Mouse (Mus musculus) heart, postnatal 36 days (tissue): Measurements from ENCODE around the gene Memo1. TPM values are rescaled to one million over a fixed set of nuclear protein-coding genes. Genes with fewer than 3 reads are reported as not detected.
"Not testable (repeated sequence)": the region's sequence is repeated elsewhere in the genome, so short reads cannot be mapped to it uniquely, and the experiment has no call there.

ENCODE experiments used
- DNase-seq, 2 experiments: peaks; one replicate each; pipeline ENCODE4 v3.0.0; 2021 to 2022
- intact Hi-C: fragments of 180-260 bp; cut with DNase I; formaldehyde crosslinking; loops from one replicate; pipeline ENCODE4 v1.15.1; 2025
- total RNA-seq, 2 experiments: library from RNA; stranded (reverse); gene quantifications; 2 replicates each; pipeline ENCODE4 v1.2.3; 2021

Memo1 gene
- total RNA-seq, 2 experiments from 2014 or later = 64.4 to 72.6 TPM

DNA sequence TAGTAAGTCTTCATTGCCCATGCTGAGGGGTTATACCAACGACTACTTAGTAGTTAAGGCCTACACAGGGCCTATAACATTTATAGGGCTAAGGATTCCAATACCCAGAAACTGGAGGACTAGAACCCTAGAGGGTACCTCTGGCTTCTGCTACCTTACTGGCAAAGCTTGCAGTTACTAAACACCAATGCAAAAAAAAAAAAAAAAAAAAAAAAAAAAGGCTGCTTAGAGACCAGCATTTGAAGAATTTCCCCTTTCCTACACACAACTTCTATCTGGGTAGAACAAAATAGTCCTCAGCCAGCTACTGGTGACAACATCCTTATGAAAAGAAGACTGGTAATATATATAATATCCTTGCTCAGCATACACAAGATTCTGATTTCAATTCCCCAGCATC, 29.7 kb downstream of the Memo1 start:
- no peak for DNase-seq

DNA sequence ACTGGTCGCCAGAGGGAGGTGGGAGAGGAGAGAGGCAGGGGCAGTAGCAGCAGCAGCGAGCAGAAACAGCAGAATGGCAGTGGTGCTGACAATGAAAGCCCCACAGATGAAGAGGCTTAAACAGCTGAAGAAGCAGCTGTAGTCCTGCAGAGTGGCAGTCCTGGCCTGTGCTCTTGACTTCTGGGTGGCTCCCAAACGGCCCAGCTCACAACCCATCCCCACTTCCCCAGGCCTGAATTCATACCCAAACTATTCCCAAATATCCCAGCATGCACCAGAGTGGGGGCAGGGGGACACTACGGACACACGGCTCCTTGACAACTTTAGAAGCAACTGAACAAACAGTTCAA, 30.2 kb downstream of the Memo1 start:
- DNase-seq = peak in 1 of 2 experiments; percentile 15
- intact Hi-C loops = loop anchor here (2.0 kb wide), 1 partner anchor 30 kb away; the partner anchor contains the start of gene Memo1

More for the DNA sequence above, 29.7 kb downstream of the Memo1 start:
- intact Hi-C loops = loop anchor here (2.0 kb wide), 1 partner anchor 29 kb away; the partner anchor contains the start of gene Memo1

DNA sequence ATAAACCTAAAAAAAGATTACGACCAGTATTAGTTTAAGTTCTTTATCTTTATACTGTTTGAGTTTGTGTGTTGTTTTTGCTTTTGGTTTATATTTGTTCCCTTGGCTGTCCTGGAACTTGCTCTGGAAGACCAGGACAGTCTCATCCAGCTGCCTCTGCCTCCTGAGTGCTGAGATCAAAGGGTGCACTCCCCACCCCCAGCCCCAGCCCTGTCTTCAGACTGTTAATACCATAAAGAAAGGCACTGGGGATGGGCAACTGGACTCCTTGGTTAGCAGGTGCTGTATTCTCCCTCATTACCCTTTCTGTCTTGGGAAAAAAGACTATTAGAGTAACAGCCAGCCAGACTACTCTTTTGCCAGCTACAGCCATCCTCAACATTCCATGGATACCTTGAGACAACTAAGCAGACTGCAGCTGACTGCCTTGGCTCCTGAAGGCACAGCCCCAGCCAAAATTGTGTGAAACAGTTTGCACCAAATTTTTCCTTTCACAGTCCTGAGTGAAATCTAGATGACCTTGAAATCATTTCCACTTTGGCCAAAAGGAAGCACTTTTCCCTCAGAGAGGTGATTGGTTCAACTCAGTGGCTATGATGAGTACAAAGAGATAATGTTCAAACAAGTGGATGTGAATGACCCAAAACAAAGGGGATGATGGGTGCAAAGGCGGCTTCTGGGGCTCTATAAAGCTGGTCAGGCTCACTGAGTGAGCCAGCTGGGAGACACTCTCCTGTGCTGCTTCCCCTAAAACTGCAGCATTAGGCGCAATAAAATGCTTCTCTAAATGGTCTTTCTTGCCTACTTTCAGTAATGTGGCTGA, 30.8 kb downstream of the Memo1 start:
- intact Hi-C loops = loop anchor here (2.0 kb wide), 1 partner anchor 30 kb away; the partner anchor contains the start of gene Memo1
- DNase-seq = peak in 1 of 2 experiments; percentile 37

DNA sequence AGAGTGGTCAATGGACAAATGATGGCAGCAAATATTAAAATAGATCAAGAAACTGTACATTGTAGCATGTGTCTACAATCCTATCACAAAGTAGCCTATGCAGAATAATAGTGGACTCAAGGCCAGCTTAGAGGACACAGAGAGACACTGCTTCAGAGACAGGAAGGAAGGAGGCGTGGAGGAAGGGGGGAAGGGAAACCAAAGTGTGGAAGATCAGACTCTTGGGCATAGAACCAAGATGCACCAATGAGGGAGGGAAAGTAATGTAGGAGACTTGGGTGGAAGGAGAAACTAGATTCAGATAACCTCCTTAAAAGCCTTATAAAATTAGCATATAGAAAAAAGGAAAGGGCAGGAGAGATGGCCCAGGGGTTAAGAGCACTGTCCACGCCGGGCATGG, 32.9 kb downstream of the Memo1 start:
- no peak for DNase-seq
- intact Hi-C loops = no loop called here

DNA sequence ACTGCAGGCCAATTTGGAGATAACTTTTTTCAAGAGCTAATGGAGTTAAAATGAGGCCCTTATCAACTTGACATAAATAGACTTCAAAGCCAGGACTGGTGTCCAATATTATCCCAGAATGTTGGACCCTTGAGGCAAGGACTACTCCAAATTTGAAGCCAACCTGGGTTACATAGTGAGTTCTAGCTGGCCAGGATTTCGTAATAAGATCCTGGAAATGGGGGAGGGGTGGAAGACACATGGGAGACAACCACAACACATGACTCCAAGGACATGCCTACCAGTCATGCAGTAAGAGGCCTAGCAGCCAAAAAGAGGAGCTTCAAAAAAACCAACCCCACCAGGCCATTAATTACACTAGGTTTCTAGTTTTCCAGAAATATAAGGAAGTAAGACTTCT, 50.0 kb downstream of the Memo1 start:
- intact Hi-C loops = no loop called here
- peak; percentile 33 to 35 for DNase-seq

DNA sequence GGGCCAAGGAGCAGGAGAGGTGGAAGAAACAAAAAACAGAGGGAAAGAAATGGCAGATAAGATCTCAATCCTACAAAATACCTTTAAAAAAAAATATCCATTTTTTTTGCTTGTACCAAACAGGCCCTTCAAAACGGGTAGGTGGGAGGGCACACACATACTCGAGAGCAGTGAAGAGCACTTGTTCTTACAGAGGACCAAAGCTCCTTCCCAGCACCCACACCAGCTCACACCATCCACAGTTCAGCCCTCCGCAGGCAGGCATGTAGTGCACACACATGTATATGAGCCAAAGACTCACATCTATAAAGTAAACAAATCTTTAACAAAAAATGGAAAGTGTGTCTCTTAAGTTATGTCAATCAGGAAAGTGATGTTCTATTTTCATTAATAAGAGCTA, 52.5 kb downstream of the Memo1 start:
- DNase-seq = no peak
- intact Hi-C loops = loop anchor here (5.0 kb wide), 1 partner anchor 45 kb away; no protein-coding TSS in a partner anchor

DNA sequence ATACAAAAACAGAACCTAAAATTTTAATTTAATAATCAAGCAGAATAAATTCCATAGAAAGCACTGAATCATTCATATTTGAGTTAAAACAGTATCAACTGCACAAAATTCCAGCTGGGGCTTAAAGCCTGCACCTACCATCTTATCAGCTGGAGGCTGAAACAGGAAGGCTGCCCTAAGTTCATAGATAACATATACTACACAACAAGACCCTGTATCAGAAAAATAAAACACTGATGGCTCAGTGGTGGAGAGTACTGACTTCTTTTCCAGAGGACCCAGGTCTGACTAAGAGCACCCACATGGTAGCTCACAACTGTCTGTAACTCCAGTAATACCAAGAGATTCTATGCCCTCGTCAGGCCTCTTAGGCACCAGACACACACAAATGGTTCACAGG, 55.0 kb downstream of the Memo1 start:
- intact Hi-C loops = loop anchor here (5.0 kb wide), 1 partner anchor 43 kb away; no protein-coding TSS in a partner anchor

DNA sequence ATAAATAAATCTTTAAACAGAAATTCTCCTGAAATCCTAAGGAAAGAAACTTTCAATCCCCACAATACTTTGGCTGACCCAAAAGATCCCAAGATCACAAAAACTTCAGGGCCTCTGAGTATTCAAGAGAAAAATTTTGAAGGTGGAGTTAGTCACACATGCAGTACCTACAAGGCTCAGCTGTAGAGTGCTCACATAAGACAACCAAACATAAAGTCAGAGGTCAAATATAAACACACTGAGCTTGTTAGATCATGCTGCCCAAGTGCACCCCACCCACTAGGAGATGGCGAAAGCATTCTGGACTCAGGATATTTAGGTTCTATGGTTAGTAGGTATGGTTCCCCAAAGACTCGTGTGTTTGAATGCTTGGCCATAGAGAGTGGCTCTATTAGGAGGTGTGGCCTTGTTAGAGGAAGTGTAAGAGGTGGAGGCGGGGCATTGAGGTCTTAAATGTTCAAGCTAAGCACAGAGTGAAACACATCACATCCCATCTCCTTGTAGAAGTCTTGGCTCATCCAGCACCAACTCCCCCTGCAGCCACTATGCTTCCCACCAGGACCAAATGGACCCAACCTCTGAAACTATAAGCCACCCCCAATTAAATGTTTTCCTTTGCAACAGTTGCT, 67.1 kb downstream of the Memo1 start:
- intact Hi-C loops = no loop called here
- DNase-seq = no peak

More for the DNA sequence above, 55.0 kb downstream of the Memo1 start:
- no peak for DNase-seq

DNA sequence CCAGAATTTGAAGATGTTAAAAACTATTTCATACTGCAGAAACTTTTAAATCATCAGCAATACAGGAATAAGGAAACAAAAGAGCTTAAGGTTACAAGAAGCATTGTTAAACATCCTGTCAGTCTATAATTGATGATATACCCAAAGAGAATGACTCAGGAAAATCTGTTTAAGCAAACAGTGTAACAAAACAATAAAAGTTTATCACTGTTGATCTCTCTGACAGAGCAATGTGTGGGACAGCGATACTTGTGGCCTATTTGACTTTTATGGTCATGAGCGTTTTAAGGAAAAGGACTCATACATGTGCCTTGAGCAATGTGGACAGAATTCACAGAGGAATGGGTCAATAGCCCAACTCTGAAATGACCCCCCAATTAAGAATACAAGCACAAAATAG, 78.0 kb downstream of the Memo1 start:
- DNase-seq = no peak
- intact Hi-C loops = no loop called here

DNA sequence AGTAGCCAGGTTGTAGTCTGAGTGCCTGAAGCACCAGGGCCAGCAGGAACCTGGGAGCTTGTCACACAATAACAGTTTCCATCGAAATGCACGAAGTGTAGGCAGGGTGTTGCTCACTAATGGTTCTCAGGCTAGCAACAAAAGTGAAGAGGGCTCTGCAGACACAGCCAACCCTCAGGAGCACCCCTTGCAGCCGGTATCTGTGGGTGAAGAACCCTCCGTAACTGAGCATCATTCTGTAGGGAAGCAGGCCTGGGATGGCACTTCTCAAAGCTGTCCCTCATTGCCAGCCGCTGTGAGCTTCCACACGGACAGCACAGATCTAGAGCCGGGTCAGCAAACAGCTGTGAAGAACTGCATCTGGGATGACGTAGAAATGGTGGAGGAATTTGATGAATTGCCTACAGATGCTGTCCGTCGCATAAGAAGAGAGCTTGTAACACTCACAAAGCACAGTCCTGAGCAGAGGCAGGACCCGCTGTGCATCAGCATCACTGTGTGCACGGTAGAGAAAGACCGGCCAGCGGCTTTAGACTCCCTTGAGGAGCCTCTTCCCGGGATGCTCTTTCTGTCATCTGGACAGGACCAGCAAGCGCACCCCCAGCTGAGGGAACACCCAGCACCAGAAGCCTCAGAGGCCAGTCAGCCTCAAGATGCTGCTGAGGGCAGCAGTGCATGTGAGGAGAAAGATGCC, 82.3 kb downstream of the Memo1 start:
- DNase-seq = not testable (repeated sequence)

DNA sequence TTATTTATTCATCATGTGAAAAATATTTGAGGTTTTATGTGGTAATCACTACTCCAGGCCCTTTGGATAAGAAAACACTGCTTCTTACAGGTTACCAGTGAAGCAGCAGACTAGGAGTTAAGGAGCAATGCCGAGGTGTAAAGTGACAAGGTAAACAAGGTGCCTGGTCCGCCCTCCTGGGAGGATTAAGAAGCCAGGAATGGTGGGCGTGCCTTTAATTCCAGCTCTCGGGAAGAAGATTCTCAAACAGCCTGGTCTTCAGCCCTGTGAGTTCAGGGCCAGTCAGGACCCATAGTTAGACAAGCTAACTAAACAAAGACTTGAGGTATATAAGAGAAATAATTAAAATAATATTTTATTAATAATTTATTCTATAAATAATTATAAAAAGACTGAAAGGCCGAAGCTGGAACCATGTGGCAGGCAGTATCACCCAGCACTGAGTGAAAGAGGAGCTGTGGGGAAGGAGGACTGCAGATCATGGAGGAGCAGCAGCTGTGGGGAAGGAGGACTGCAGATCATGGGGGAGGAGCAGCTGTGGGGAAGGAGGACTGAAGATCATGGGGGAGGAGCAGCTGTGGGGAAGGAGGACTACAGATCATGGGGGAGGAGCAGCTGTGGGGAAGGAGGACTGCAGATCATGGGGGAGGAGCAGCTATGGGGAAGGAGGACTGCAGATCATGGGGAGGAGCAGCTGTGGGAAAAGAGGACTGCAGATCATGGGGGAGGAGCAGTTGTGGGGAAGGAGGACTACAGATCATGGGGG, 86.0 kb downstream of the Memo1 start:
- DNase-seq = no peak
- intact Hi-C loops = no loop called here

More for the DNA sequence above, 82.3 kb downstream of the Memo1 start:
- intact Hi-C loops = not testable (repeated sequence)

DNA sequence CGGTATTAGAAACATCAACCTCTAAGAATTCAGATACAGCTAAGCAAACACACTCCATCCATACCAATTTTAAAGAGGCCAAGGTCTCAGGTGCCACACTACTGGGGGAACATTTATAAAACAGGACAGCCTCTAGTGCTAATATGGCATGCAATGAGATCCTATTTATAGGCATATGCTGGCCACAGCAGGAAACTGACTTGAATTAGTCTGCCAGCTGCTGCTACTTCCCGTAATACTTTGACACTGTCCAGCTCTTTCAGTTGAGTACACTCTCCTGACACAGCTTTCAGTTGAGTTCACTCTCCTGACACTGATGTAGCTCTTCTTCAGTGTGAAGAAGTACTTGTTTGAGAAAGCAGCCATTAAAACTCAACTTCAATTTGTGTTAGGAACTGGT, 99.4 kb downstream of the Memo1 start:
- DNase-seq = peak; percentile 24
- intact Hi-C loops = loop anchor here (2.0 to 10.0 kb wide), 3 partner anchors 46 to 251 kb away; partner anchors contain the start of gene Memo1

DNA sequence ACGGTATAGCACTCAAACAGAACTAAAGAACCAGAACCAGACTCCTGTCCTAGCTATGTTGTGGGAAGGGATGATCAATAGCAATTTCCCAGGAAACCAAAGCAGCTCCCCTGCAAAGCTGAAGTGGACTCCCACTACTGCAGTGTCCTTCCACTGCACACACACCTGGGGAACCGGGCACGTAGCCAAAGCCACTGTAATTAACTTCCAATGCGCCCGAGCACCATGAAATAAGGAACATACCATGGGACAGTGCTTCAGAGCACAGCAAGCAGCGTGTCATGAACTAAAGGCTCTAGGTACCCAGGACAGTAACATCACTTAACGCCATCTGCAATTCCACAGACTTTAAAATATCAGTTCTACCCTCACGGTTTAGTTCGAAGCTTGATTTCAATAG, 100.6 kb downstream of the Memo1 start:
- DNase-seq = peak; percentile 13 to 31
- intact Hi-C loops = loop anchor here (5.0 to 10.0 kb wide), 4 partner anchors 48 to 302 kb away; no protein-coding TSS in a partner anchor

DNA sequence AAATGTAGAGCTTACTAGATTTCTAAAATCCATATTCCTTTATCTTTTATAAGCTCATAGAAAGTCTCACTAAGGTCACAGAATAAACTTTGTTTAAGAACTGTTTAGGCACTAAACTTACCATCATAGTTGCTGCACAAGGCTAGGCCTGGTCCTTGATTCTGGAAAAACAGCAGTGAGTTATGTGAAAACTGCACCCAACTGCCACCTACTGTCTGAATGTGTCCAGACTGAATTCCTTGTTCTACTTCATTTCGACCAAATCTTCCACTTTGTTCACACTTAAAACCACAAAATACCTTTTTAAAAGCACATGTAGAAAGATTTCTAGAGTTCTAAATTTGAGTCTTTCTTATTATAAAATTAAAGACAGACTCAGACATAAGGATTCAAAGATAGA, 101.9 kb downstream of the Memo1 start:
- DNase-seq = no peak
- intact Hi-C loops = loop anchor here (5.0 to 10.0 kb wide), 3 partner anchors 171 to 301 kb away; no protein-coding TSS in a partner anchor

DNA sequence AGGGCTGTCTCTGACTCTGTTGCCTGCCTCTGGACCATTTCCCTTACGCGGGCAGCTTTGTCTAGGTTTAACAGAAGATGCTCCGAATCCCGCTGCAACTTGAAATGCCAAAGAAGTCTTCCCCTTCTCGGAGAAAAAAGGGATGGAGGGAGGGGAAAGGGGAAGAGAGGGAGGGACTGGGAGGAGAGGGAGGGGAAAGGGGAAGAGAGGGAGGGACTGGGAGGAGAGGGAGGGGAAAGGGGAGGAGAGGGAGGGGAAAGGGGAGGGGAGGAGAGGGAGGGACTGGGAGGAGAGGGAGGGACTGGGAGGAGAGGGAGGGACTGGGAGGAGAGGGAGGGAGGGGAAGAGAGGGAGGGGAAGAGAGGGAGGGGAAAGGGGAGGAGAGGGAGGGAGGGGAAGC, 103.9 kb downstream of the Memo1 start:
- no peak for DNase-seq
- intact Hi-C loops = loop anchor here (5.0 to 10.0 kb wide), 3 partner anchors 169 to 299 kb away; no protein-coding TSS in a partner anchor

DNA sequence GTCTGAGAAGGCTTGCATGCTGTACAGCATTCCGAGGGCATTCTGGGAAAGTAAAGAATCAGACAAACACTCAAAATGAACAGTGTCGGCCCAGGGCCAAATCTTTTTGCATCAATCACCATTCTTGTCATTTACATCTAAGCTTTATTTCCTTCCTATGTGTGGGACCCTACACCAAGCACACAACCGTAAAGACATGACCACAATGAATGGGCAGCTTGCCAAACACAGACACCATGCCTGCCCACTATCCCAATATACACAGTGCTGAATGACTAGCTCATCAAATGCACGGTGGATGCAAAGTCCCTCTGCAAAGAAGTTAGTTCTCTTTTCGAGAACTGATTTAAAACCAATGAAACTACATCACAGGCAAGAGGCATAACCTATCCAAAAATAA, 109.1 kb downstream of the Memo1 start:
- intact Hi-C loops = no loop called here
- no peak for DNase-seq

DNA sequence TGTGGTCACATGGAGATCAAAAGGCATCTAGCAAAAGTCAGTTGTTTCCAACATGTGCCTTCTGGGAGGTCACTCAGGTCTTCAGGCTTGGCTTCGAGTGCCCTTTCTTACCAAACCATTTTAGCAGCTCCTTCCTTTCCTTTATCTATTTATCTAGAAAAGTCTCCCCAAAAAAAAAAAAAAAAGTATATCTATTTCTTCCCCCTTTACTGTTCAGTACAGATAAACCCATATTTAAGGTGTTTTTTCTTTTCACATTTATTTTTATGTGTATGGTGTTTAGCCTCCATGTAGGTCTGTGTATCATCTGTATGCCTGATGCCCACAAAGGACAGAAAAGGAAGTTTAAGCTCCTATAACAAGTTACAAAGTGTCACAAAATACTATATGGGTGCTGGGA, 110.6 kb downstream of the Memo1 start:
- no peak for DNase-seq
- intact Hi-C loops = no loop called here

DNA sequence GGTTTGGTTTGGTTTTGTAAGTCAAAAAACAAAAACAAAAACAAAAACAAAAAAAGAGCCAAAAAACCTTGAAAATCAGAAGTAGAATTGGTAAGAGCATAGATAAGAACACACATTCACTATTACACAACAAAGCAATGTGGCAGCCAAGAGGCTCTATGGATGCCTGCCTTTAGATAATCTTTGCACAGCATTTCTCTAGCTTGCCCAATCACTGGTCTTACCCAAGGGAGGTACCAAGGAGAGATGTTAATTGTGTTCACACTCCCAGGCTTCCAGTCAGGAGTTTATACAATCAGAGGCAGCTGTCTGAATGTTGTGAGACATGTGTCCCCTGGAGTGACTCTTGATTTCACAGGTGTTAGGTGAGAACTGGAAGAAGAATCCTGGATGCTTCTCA, 114.4 kb downstream of the Memo1 start:
- DNase-seq = no peak
- intact Hi-C loops = no loop called here

DNA sequence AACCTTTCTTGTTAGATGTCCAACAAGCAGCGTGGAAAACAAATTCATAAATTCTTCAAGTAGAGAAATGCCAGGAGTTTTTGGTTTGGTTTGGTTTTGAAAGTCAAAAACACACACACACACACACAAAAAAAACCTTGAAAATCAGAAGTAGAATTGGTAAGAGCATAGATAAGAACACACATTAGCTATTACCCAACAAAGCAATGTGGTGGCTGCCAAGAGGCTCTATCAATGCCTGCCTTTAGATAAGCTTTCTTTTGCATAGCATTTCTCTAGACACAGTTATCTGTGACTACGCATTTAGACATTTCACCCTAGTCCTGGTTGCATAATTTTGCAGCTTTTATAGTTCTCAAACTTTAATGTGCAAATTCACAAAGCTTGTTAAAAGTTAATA, 115.7 kb downstream of the Memo1 start:
- intact Hi-C loops, DNase-seq: not testable (repeated sequence)

DNA sequence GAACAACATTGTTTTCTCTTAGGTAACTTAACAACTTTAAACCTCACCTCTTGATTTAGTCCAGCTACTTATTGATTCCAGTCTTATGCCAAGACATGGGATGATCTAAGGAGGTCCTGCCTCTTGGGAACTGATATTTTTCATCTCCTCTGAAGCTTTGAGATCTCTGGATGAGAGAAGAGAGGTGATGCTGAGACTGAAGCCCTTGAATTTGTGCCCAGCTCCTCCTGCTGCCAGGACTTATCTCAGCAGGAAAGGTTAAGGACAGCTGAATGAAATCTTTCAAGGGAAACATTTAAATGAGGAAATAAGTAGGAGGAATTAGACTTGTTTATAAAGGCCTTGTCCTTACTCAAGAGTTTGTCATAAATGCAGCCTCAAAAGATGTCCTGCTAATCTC, 121.6 kb downstream of the Memo1 start:
- intact Hi-C loops = no loop called here
- no peak for DNase-seq
